In genomic region chr2:44919326-44919725, GRCm38 (mm10) we compare ENCODE assay signal across 24 mouse cellular contexts.
"Had no signal": no experiment of that assay in that cellular context is flagged by ENCODE, and none has a peak within 500 bp of the region (broad histone marks: within the 10 kb centered on the region; RNA-seq: fewer than 3 reads in every experiment).

No protein-coding gene starts in this region.

- H3K36me3 ChIP-seq: heart, embryonic 10.5 days; heart, embryonic 12.5 days; hindbrain, embryonic 13.5 days; hindbrain, embryonic 15.5 days; intestine, embryonic 15.5 days; limb, embryonic 10.5 days; limb, embryonic 12.5 days; liver, embryonic 13.5 days; liver, embryonic 15.5 days had no signal

- H3K27me3 ChIP-seq: heart, embryonic 12.5 days; hindbrain, embryonic 13.5 days; hindbrain, embryonic 15.5 days; intestine, embryonic 15.5 days; limb, embryonic 12.5 days; liver, embryonic 13.5 days; liver, embryonic 15.5 days had no signal

- H3K27ac ChIP-seq: heart, embryonic 10.5 days; hindbrain, embryonic 13.5 days; hindbrain, embryonic 15.5 days; hindbrain, postnatal 0 days; intestine, embryonic 15.5 days; layer of hippocampus, adult 2 months; left cerebral cortex, adult 2 months; limb, embryonic 10.5 days; limb, embryonic 12.5 days; liver, embryonic 13.5 days; liver, embryonic 15.5 days had no signal

- H3K9me3 ChIP-seq: heart, embryonic 10.5 days; heart, embryonic 12.5 days; hindbrain, embryonic 13.5 days; hindbrain, embryonic 15.5 days; intestine, embryonic 15.5 days; limb, embryonic 10.5 days; limb, embryonic 12.5 days; liver, embryonic 13.5 days; liver, embryonic 15.5 days had no signal

- H3K4me1 ChIP-seq: heart, embryonic 10.5 days; hindbrain, embryonic 13.5 days; hindbrain, embryonic 15.5 days; intestine, embryonic 15.5 days; limb, embryonic 10.5 days; limb, embryonic 12.5 days had no signal

- DNase-seq: gastrocnemius, postnatal 10 days; gastrocnemius, postnatal 25 days; heart, adult 18-20 months; heart, postnatal 10 days; heart, postnatal 4 days; kidney, adult 18-20 months; kidney, adult 8-10 months; kidney, postnatal 10 days; kidney, postnatal 25 days; kidney, postnatal 4 days; liver; liver, embryonic 13.5 days; liver, postnatal 0 days had no signal

- H3K4me3 ChIP-seq: heart, embryonic 10.5 days; heart, embryonic 12.5 days; hindbrain, embryonic 13.5 days; hindbrain, embryonic 15.5 days; intestine, embryonic 15.5 days; layer of hippocampus, adult 2 months; left cerebral cortex, adult 2 months; limb, embryonic 10.5 days; limb, embryonic 12.5 days; liver, embryonic 13.5 days; liver, embryonic 15.5 days had no signal
